Mouse (Mus musculus): ENCODE measurements around the gene Emilin3.

DNA sequence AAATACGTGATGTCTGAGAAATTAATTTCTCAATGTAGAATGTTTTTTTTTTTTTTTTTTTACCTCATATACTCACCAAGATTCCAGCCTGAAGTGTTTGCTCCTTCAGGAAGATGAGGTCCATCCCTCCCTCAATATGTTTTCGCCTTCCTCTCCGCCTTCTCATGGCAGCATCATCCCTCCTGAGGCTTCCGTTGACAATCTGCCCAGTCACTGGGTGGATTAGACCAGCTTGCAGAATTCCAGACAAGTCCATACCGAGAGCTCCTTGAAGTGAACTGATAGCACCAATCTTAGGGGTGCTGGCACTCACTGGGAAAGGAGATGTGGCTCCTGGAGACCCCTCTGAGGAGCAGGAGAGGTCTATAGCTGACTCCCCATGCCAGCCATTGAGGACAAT, 47.8 kb upstream of the Emilin3 start:
- TF ChIP-seq CTCF (IDR thresholded peaks at IDR 0.05; ENCODE audit: insufficient read depth, low read length) (no peak), POLR2A (IDR thresholded peaks at IDR 0.05; ENCODE audit: borderline replicate concordance, extremely low read depth, low read depth, low read length) (no peak)
